Mouse (Mus musculus) stomach, embryonic 15.5 days (tissue): ENCODE measurements around the gene Tcp11. TPM values are rescaled to one million over a fixed set of nuclear protein-coding genes. Genes with fewer than 3 reads are reported as not detected.

Experiments used
- ATAC-seq: fragments of 200-750 bp; cut with Nextera tagmentation; 2 replicates; pipeline ENCODE4 v1.8.0; 2017; ENCODE audit warnings: low read depth, moderate number of reproducible peaks, moderate TSS enrichment; ENCODE audit not compliant: insufficient read depth, low FRiP score
- H3K27ac ChIP-seq: fragments of 300-500 bp; sonication (generic); 2 replicates; pipeline ENCODE4 v1.5.1; 2015; ENCODE audit warnings: mild to moderate bottlenecking, inconsistent platforms
- H3K27me3 ChIP-seq: fragments of 300-500 bp; sonication (generic); replicated peaks from 2 replicates; pipeline ENCODE4 v1.6.1; 2015; ENCODE audit warnings: inconsistent platforms
- H3K36me3 ChIP-seq: fragments of 300-500 bp; sonication (generic); 2 replicates; pipeline ENCODE4 v1.6.1; 2015; ENCODE audit warnings: inconsistent platforms
- H3K4me1 ChIP-seq: fragments of 300-500 bp; sonication (generic); 2 replicates; pipeline ENCODE4 v1.6.1; 2015; ENCODE audit warnings: inconsistent platforms
- H3K4me2 ChIP-seq: fragments of 300-500 bp; sonication (generic); 2 replicates; pipeline ENCODE4 v1.6.1; 2015; ENCODE audit warnings: mild to moderate bottlenecking, inconsistent platforms
- H3K4me3 ChIP-seq: fragments of 300-500 bp; sonication (generic); replicated peaks from 2 replicates; pipeline ENCODE4 v1.5.1; 2015; ENCODE audit warnings: inconsistent platforms
- H3K9ac ChIP-seq: fragments of 300-500 bp; sonication (generic); 2 replicates; pipeline ENCODE4 v1.6.1; 2015; ENCODE audit warnings: inconsistent platforms
- H3K9me3 ChIP-seq: fragments of 300-500 bp; sonication (generic); 2 replicates; pipeline ENCODE4 v1.6.1; 2016; ENCODE audit warnings: inconsistent platforms
- WGBS: fragments of 180-500 bp; shearing (Covaris S2); methylation state at CpG from one replicate; pipeline ENCODE4 v1.1.7; 2015; 5-methylcytosine and 5-hydroxymethylcytosine counted together
- polyA plus RNA-seq: library from polyadenylated mRNA; unstranded; fragments of >200 nt; fragmentation: Nextera tagmentation; extraction: Ambion mirVana; gene quantifications from 2 replicates; pipeline ENCODE4 v1.2.1, GENCODE M21; 2015

Tcp11 gene
- polyA plus RNA-seq, 1 experiment from 2014 or later = 2.2 TPM

DNA sequence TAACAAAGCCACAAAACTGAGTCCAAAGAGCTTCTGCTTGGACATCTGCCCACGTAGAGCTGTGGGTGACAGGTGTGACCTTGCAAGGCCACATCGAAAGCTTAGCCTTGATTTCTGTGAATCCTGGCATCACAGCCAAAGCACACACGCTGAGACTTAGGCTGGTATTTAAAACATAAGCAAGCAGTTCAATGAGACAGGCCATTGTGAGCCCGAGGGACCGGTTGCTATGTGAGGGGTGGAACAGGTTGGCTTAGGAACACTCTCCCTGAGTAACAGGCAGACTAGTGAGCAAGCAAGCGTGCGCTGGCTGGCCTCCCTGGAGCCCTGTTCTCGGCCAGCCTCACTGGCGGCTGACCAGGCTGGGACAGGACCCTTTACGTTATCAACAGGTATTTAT, 58.5 kb downstream of the Tcp11 start:
- Histone ChIP-seq H3K4me2 (no peak overlapping the region), H3K36me3 (no peaks in the 10 kb centered on the region), H3K9ac (no peak overlapping the region), H3K9me3 (no peaks in the 10 kb centered on the region), H3K4me3 (no peak overlapping the region), H3K27me3 (no peaks in the 10 kb centered on the region), H3K4me1 (peaks cover 67% of the 10 kb centered on the region), H3K27ac (peak overlapping the region; percentile 67; the same call in 1 of the 2 replicates)
- WGBS = 60% methylated on average over 10 of the region's 10 CpGs
- no peak for ATAC-seq

GRCm38 (mm10) chr17:28019785-28020696, 60.4 kb downstream of the Tcp11 start:
- H3K36me3 ChIP-seq = no peaks in the 10 kb centered on the region
- no peak overlapping the region for H3K27ac ChIP-seq
- ATAC-seq = no peak
- no peak overlapping the region for H3K9ac ChIP-seq
- H3K4me1 ChIP-seq = peaks cover 57% of the 10 kb centered on the region
- H3K9me3 ChIP-seq = no peaks in the 10 kb centered on the region
- no peaks in the 10 kb centered on the region for H3K27me3 ChIP-seq
- no peak overlapping the region for H3K4me3 ChIP-seq
- WGBS = 71% methylated on average over 21 of the region's 21 CpGs
- no peak overlapping the region for H3K4me2 ChIP-seq

GRCm38 (mm10) chr17:28018776-28019175, 61.7 kb downstream of the Tcp11 start:
- Histone ChIP-seq H3K4me3 (no peak overlapping the region), H3K27me3 (no peaks in the 10 kb centered on the region), H3K9me3 (no peaks in the 10 kb centered on the region), H3K36me3 (no peaks in the 10 kb centered on the region), H3K4me1 (peaks cover 51% of the 10 kb centered on the region), H3K9ac (no peak overlapping the region), H3K4me2 (no peak overlapping the region), H3K27ac (no peak overlapping the region)
- ATAC-seq = no peak
- 52% methylated on average over 11 of the region's 11 CpGs for WGBS

DNA sequence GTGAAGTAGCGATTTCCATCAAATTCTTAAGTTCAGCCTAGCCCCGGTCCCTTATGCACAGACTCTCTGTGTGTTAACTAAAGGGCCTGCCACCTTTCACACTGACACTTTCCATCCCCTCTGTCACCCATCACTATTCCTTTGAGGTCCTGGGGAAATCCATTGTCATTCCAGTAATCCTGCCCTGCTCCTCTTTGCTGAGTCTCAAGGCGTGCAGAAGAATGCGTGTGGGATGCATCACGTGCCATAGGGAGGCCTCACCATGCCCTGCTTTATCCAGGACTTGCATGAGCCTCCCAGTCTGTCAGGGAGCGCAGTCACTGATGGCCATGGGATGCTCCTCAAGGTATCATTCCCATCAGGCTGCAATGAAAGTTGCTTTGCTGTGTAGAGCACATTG, 62.1 kb downstream of the Tcp11 start:
- H3K27ac ChIP-seq = no peak overlapping the region
- H3K9me3 ChIP-seq = no peaks in the 10 kb centered on the region
- no peak overlapping the region for H3K4me2 ChIP-seq
- ATAC-seq = no peak
- no peaks in the 10 kb centered on the region for H3K27me3 ChIP-seq
- no peaks in the 10 kb centered on the region for H3K36me3 ChIP-seq
- peaks cover 52% of the 10 kb centered on the region for H3K4me1 ChIP-seq
- no peak overlapping the region for H3K4me3 ChIP-seq
- WGBS = 64% methylated on average over 6 of the region's 6 CpGs
- H3K9ac ChIP-seq = no peak overlapping the region

Other genes with a start within 250 kb of the Tcp11 start
- gene Snrpc, start 242.5 kb downstream of the Tcp11 start, polyA plus RNA-seq = 247 and 276 TPM in 2 replicates
- 3.8 and 5.3 TPM in 2 replicates for gene Uhrf1bp1, start 224.2 kb downstream of the Tcp11 start, polyA plus RNA-seq
- gene Anks1, start 171.3 kb downstream of the Tcp11 start, polyA plus RNA-seq = 14.9 and 18.4 TPM in 2 replicates
- gene Taf11, start 170.8 kb downstream of the Tcp11 start, polyA plus RNA-seq = 56.3 and 62.4 TPM in 2 replicates
- 1.6 and 2.4 TPM in 2 replicates for gene Scube3, start 61.5 kb upstream of the Tcp11 start, polyA plus RNA-seq
- gene Zfp523, start 96.5 kb upstream of the Tcp11 start, polyA plus RNA-seq = 28.1 and 36.2 TPM in 2 replicates
- 9.6 and 10.0 TPM in 2 replicates for gene Def6, start 127.1 kb upstream of the Tcp11 start, polyA plus RNA-seq
- 3.3 and 4.6 TPM in 2 replicates for gene Ppard, start 152.1 kb upstream of the Tcp11 start, polyA plus RNA-seq
- 26.9 and 29.9 TPM in 2 replicates for gene Fance, start 232.9 kb upstream of the Tcp11 start, polyA plus RNA-seq
- 490 and 616 TPM in 2 replicates for gene Rpl10a, start 247.8 kb upstream of the Tcp11 start, polyA plus RNA-seq